Mouse (Mus musculus) limb, embryonic 14.5 days (tissue): ENCODE results near the gene Kctd12. TPM values are rescaled to one million over a fixed set of nuclear protein-coding genes. Genes with fewer than 3 reads are reported as not detected.

Source experiments
- ATAC-seq: fragments of 200-750 bp; cut with Nextera tagmentation; 2 replicates; pipeline ENCODE4 v1.8.0; 2017; ENCODE audit warnings: low read depth, moderate number of reproducible peaks, moderate TSS enrichment; ENCODE audit not compliant: low FRiP score
- DNase-seq: peaks from one replicate; pipeline ENCODE4 v3.0.0-alpha.2; 2015; ENCODE audit warnings: low spot score
- H3K27ac ChIP-seq: fragments of 300-500 bp; sonication (generic); replicated peaks from 2 replicates; pipeline ENCODE4 v1.5.1; 2014; ENCODE audit warnings: low read depth, mild to moderate bottlenecking, low read length, moderate library complexity, mixed read lengths
- H3K27me3 ChIP-seq: fragments of 300-500 bp; sonication (generic); 2 replicates; pipeline ENCODE4 v1.6.1; 2014; ENCODE audit warnings: low read length, mixed read lengths; ENCODE audit not compliant: control insufficient read depth, insufficient read depth
- H3K36me3 ChIP-seq: fragments of 300-500 bp; sonication (generic); 2 replicates; pipeline ENCODE4 v1.6.1; 2014; ENCODE audit warnings: mild to moderate bottlenecking, low read length, moderate library complexity, mixed read lengths; ENCODE audit not compliant: control insufficient read depth, insufficient read depth
- H3K4me1 ChIP-seq: fragments of 300-500 bp; sonication (generic); 2 replicates; pipeline ENCODE4 v1.6.1; 2014; ENCODE audit warnings: antibody characterized with exemption, low read length, mixed read lengths; ENCODE audit not compliant: control insufficient read depth, insufficient read depth
- H3K4me2 ChIP-seq: fragments of 300-500 bp; sonication (generic); replicated peaks from 2 replicates; pipeline ENCODE4 v1.6.1; 2014; ENCODE audit warnings: low read depth, mild to moderate bottlenecking, low read length, moderate library complexity; ENCODE audit not compliant: severe bottlenecking
- H3K4me3 ChIP-seq: fragments of 300-500 bp; sonication (generic); replicated peaks from 2 replicates; pipeline ENCODE4 v1.5.1; 2014; ENCODE audit warnings: low read length
- H3K9ac ChIP-seq: fragments of 300-500 bp; sonication (generic); 2 replicates; pipeline ENCODE4 v1.6.1; 2014; ENCODE audit warnings: mild to moderate bottlenecking, low read depth, low read length, moderate library complexity; ENCODE audit not compliant: severe bottlenecking
- H3K9me3 ChIP-seq: fragments of 300-500 bp; sonication (generic); 2 replicates; pipeline ENCODE4 v1.6.1; 2016; ENCODE audit warnings: low read length; ENCODE audit not compliant: control insufficient read depth
- POLR2A ChIP-seq: fragments of 200-500 bp; IDR thresholded peaks from 2 replicates; pipeline ENCODE4 v1.8.0; 2012; ENCODE audit warnings: inconsistent platforms, mild to moderate bottlenecking, moderate library complexity, borderline replicate concordance; ENCODE audit not compliant: insufficient read depth, insufficient read length; ENCODE audit errors: extremely low read depth
- WGBS: fragments of 180-500 bp; shearing (Covaris S2); extraction: QIAGEN DNeasy Blood & Tissue Kit; methylation state at CpG from one replicate; pipeline ENCODE4 v1.1.7; 2014; 5-methylcytosine and 5-hydroxymethylcytosine counted together
- polyA plus RNA-seq, 2 experiments: library from polyadenylated mRNA; depleted of rRNA in 1 of 2; stranded (reverse) in 1 of 2; unstranded in 1 of 2; fragments of >200 nt; fragmentation: Nextera tagmentation in 1 of 2; extraction: Ambion mirVana in 1 of 2; gene quantifications; 2 replicates each; pipeline versions ENCODE4 v1.2.1 to v1.2.3; 2012 to 2014

Gene Kctd12
- polyA plus RNA-seq (2012; rRNA removed) (114 and 148 TPM in 2 replicates), polyA plus RNA-seq (2014; fragmentation: Nextera tagmentation; extraction: Ambion mirVana) (81.4 and 84.3 TPM in 2 replicates)

- peak; percentile 47; the same call in 1 of the 2 replicates for TF ChIP-seq POLR2A
- peaks cover 1% of the 10 kb centered on the region for H3K4me1 ChIP-seq
Measured at GRCm38 (mm10) chr14:102982627-102983540, at the start of gene Kctd12. Kctd12 (minus strand) TSS chr14:102982637.

DNA sequence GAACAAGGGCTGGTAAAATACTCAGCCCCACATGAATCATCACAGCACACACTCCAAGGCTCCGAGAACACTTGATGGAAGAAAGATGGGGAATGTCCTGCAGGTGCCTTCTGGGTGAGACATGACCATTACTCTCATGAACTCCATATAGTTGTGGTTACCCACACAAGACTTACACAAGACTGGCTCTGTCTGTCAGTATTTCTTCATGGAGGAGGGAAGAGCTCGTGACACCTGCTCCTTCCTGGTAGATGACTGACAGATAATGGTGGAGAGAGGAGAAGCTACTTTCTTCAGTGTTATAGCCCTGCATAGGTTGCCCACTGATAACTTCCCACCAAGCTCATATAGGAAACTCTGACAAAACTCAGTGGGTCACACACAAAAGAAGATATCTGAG is 46.8 kb upstream of the Kctd12 start:
- TF ChIP-seq POLR2A, result no peak
- no peaks in the 10 kb centered on the region for H3K4me1 ChIP-seq
- H3K27ac ChIP-seq, result no peak overlapping the region
- no peaks in the 10 kb centered on the region for H3K9me3 ChIP-seq
- no peak for DNase-seq
- no peak for ATAC-seq
- H3K4me3 ChIP-seq, result no peak overlapping the region
- no peak overlapping the region for H3K9ac ChIP-seq
- WGBS, result 84% methylated on average over 2 of the region's 2 CpGs
- H3K4me2 ChIP-seq, result no peak overlapping the region
- H3K27me3 ChIP-seq, result no peaks in the 10 kb centered on the region
- no peaks in the 10 kb centered on the region for H3K36me3 ChIP-seq

More at GRCm38 (mm10) chr14:102982627-102983540, at the start of gene Kctd12:
- WGBS, result 2% methylated on average over 48 of the region's 66 CpGs
- ATAC-seq (peak; percentile 89), DNase-seq (peak; percentile 91)
- peak within 1 kb of the TSS; percentile 93 for H3K27ac ChIP-seq
- peak within 1 kb of the TSS; percentile 80 for H3K4me3 ChIP-seq
- H3K36me3 ChIP-seq, result no peaks in the 10 kb centered on the region
- H3K27me3 ChIP-seq, result no peaks in the 10 kb centered on the region
- H3K4me2 ChIP-seq, result peak within 1 kb of the TSS; percentile 78
- no peaks in the 10 kb centered on the region for H3K9me3 ChIP-seq
- peak within 1 kb of the TSS; percentile 89 for H3K9ac ChIP-seq

DNA sequence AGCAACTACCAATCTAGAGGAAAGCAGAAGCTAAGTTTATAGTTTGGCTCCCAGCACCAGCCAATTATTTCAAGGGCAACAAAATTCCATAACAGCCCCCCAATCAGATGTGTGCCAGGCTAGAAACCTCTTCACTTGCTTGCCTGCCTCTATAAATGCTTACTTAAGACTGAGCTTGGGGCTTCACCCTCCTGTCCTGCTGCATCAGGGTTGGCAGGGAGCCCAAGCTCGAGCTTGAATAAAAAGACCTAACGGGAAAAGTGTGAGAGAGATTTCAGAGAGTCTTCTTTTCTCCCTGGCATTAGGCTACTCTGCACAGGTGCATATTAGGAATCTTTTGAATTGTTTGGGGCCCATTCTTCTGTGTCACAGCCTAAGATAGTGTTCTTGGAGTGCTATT is 37.6 kb upstream of the Kctd12 start:
- H3K27me3 ChIP-seq, result no peaks in the 10 kb centered on the region
- DNase-seq, result no peak
- no peaks in the 10 kb centered on the region for H3K9me3 ChIP-seq
- no peaks in the 10 kb centered on the region for H3K4me1 ChIP-seq
- TF ChIP-seq POLR2A, result no peak
- no peak overlapping the region for H3K9ac ChIP-seq
- no peak overlapping the region for H3K27ac ChIP-seq
- H3K36me3 ChIP-seq, result no peaks in the 10 kb centered on the region
- WGBS, result 41% methylated on average over 2 of the region's 2 CpGs
- H3K4me3 ChIP-seq, result no peak overlapping the region
- ATAC-seq, result no peak
- H3K4me2 ChIP-seq, result no peak overlapping the region

DNA sequence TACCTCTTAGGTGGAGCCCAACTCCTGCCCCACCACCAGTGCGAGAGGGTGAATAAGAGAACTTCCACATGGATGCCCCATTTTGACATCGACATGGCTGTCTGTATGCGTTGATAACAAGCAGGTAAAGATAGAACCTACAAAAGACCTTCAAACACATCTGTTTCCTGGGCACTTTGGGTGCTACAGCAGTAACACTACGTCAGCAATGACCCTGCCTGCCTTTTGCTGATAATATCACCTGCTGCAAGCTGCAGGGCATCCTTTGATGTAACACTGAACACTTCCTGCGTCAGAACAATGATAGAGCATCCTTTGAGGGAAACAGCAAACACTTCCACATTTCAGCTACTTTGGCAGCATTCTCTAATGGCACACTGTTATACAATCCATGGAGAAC is 34.6 kb upstream of the Kctd12 start:
- ATAC-seq (no peak), DNase-seq (no peak)
- Histone ChIP-seq H3K4me1 (no peaks in the 10 kb centered on the region), H3K4me3 (no peak overlapping the region), H3K4me2 (no peak overlapping the region), H3K27ac (no peak overlapping the region), H3K9ac (no peak overlapping the region), H3K27me3 (no peaks in the 10 kb centered on the region), H3K9me3 (no peaks in the 10 kb centered on the region), H3K36me3 (no peaks in the 10 kb centered on the region)
- no peak for TF ChIP-seq POLR2A
- WGBS, result 71% methylated on average over 5 of the region's 5 CpGs

GRCm38 (mm10) chr14:103012563-103013150 is 30.2 kb upstream of the Kctd12 start:
- H3K4me3 ChIP-seq, result no peak overlapping the region
- peak; percentile 82 for ATAC-seq
- H3K27me3 ChIP-seq, result no peaks in the 10 kb centered on the region
- H3K27ac ChIP-seq, result no peak overlapping the region
- no peak for TF ChIP-seq POLR2A
- no peak overlapping the region for H3K4me2 ChIP-seq
- 28% methylated on average over 4 of the region's 4 CpGs for WGBS
- no peaks in the 10 kb centered on the region for H3K4me1 ChIP-seq
- H3K9ac ChIP-seq, result no peak overlapping the region
- H3K9me3 ChIP-seq, result no peaks in the 10 kb centered on the region
- H3K36me3 ChIP-seq, result no peaks in the 10 kb centered on the region
- DNase-seq, result peak; percentile 64
